Mouse (Mus musculus): Measurements from ENCODE around the gene Popdc2.

Popdc2 gene

DNA sequence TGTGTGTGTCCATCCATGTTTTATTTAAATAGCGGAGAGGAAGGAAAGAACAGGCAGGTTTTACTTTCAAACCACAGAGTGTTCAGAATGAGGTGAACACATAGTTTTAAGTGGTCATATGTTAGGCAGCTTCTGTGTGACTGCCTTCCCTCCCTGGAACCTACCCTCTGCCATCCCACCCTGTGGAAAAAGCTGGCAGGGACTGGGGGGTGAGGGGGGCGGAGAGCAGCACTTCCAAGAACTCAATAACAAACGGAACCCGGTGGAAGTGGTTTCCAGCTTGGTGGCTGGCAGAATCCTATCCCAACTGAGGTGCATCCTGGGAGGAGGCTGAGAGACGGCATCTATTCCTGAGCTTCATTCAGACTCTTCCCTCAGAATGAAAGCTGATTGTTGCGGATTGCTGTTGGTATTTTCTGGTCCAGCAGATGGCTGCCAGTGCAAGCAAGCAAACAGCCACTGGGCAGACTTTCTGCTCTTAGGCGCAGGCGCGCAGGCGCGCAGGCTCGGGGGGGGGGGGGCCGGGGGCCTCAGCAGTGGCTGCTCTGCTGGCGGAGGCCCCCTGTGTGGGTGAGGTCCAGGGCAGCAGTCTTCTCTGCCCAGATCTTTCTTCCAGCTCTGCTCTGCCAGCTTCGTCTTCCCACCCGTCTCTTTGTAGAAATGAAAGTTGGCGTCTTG, 14.3 kb downstream of the Popdc2 start:
- DNase-seq (ENCODE audit: low spot score), result no peak

DNA sequence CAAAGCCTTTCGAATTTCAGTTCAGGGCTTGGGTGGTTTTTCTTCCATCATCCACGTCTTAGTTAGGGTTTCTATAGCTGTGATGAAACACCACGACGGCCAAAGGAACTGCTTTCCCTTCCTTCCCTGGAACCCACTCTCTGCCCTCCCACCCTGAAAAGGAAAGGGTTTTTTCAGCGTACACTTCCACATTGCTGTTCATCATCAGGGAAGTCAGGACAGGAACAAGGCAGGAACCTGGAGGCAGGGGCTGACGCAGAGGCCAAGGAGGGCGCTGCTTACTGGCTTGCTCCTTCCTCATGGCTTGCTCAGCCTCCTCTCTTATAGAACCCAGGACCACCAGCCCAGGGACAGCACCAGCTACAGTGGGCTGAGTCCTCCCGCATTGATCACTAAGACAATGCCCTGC, 14.8 kb downstream of the Popdc2 start:
- no peak for DNase-seq (ENCODE audit: low spot score)

DNA sequence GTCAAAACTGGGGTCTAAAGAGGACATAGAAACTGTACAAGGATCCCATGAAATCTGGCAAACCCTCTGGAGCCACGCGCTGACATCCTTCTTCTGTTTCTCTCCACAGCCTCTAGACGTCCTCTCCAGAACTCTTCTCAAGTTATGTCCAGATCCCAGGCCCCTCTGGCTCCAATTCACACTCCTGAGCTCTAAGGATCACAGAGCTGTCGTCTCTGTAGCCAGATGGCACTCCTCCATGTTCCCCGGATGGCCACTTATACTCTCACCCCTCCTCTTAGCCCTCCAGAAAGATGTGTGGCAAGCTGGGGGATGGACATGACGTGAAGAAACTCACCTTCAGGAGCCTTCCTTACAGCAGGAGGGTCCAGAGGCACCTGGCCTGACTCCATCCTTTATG, 15.5 kb downstream of the Popdc2 start:
- no peak for DNase-seq (ENCODE audit: low spot score)

DNA sequence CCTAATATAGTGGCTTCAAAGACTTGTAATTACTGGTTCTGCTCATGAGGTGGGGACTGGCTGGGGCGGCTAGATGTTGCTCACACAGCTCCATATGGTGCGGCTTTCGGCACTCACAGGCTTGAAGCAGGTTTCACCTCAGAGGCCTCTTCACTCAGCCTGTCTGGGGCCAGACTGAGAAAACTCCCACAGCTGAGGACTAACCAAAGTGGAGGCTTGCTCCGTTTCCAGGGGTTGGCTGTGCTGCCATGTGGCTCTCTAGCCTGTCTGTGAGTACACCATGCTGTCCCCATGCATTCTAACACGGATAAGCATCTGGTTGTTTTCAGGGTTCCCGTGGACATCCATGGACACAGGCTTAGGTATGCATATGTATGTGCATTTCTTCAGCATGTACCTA, 16.6 kb downstream of the Popdc2 start:
- DNase-seq (ENCODE audit: low spot score), result no peak

DNA sequence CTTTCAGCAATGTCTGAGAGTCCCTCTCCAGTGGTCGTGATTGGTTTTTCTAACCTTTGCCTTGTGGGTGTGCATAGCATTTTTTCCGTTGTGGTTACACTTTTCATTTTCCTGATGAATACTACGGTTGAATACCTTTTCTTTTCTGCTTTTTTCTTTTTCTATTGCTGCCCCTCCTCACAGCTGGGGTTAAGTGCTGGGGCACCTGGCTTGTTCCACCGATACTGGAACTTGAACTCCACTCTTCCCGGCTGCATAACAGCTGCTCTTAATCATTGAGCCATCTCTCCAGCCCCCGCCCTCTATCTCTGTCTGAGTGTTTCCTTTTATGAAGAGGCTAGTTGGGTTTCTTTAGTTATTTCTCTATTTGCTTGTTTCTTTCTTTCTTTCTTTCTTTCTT, 17.1 kb downstream of the Popdc2 start:
- DNase-seq (ENCODE audit: low spot score), result no peak

DNA sequence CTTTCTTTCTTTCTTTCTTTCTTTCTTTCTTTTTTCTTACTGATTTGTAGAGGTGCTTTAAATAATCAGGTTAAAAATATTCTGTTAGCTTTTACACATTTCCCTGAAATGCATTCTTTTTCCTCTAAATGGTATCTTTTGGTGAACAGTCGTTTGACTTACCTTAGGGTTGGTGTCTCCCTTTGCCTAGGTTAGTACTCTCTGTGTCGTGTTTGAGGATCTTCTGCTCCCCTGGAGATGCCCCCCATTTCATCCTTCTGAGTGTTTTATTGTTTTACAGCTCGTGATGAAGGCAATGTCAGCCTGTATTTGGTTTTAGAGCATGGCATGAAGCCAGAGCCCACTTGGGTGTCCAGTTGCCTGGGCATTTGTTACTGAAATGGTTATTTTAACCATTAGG, 17.5 kb downstream of the Popdc2 start:
- no peak for DNase-seq (ENCODE audit: low spot score)

DNA sequence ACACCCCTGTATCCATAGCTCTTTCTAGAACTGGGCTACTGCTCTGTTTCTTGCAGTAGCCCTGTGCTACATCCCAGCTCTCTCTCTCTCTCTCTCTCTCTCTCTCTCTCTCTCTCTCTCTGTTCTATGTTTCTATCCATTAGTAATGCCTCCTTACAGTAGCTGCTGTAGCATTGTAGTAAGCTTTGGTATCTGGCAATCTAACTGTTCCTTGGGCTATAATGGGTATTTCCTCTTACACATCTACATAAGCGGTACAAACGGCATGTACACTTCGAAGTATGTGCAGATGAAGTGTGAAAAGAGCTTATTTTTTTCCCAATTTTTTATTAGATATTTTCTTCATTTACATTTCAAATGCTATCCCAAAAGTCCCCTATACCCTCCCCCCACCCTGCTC, 17.9 kb downstream of the Popdc2 start:
- DNase-seq (ENCODE audit: low spot score), result no peak

DNA sequence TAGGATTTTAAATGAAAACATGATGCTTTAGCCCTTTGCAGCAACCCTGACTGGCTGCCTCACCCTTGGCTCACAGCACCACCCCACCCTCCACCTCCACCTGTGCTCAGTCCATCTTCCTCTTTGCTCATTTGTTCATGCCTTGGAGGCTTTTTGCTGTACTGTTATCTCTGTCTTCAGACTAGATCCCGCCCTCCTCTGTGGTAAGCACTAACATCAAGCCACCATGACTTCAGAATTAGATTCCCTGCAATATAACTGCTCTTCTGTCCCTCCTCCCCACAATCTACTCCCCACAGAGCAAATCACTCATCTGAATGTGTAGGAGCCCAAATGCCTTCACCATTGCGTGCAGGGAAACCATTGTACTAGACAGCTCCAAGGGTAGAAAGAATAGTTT, 21.7 kb downstream of the Popdc2 start:
- DNase-seq (ENCODE audit: low spot score), result no peak

DNA sequence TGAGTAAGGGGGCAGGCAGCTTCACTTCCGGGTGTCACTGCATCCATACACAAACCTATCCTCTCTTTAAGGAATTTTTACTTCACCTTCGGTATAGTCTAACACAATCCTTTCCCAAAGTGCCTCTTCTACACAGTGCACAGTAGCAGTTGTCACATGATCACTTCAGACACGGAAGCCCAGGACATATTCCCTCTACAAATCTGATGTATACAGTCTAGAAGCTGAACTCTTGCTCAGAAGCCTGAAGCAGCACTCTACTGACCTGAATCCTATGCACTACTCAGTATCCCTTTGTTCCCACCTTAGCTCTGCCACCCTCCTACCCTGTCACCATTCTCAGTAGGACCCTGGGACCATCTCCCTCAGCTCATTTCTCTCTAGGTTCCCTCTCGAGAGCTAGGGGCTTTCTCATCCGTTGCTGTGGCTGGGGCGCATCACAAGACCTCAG, 23.2 kb downstream of the Popdc2 start:
- DNase-seq (ENCODE audit: low spot score), result no peak

DNA sequence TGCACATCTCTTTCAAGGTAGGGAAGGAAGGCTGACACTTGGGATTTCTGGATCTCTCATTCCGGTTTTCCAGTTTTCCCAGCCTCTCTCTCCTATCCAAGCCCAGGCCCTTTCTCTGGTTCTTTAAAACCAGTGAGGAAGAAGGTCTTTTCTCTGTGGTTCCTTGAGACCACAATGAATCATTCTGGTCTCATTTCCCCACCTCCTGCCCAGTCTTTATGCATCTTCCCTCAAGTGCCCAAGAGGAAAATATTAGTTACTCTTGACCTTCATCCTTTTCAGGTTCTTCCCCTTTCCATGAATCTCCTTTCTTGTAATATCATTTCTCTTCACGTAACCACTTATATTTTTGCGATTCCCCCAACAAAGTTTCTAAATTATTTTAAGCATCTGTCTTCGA, 23.7 kb downstream of the Popdc2 start:
- no peak for DNase-seq (ENCODE audit: low spot score)

DNA sequence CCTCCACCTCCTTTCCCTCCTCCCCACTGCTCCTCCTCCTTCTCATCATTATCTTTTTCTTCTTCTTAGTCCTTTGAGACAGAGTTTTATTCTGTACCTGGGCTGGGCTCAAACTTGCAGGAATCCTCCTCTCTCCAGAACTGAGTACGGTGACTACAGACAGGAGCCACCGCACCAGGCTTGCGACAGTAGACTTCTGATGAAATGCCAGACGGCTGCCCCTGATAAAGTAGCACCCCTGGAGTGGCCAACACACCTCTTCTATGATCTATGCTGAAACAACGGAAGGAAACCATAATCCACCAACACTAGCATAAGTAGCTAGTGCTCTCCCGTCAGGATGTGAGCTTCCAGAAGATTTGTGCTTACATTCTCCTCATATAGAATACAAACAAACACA, 25.4 kb downstream of the Popdc2 start:
- no peak for DNase-seq (ENCODE audit: low spot score)

DNA sequence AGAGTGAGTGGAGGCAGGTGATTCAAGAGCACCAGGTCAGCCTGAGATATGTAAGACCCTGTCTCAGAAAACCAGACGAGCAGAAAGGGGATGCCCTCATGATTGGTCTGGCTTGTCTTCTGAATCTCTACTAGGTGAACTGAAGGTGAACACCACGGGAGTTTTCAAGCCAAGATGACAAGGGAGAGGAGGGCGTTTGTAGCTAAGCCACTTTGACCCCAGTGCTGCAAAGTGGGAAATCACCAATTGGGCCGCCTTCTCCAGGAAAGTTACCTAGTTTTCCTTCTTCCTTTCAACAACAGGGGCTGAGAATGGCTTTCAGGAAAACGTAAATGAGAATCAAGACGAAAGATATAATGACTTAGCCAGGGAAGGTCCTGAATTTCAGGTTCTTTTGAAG, 26.7 kb downstream of the Popdc2 start:
- DNase-seq (ENCODE audit: low spot score), result no peak

DNA sequence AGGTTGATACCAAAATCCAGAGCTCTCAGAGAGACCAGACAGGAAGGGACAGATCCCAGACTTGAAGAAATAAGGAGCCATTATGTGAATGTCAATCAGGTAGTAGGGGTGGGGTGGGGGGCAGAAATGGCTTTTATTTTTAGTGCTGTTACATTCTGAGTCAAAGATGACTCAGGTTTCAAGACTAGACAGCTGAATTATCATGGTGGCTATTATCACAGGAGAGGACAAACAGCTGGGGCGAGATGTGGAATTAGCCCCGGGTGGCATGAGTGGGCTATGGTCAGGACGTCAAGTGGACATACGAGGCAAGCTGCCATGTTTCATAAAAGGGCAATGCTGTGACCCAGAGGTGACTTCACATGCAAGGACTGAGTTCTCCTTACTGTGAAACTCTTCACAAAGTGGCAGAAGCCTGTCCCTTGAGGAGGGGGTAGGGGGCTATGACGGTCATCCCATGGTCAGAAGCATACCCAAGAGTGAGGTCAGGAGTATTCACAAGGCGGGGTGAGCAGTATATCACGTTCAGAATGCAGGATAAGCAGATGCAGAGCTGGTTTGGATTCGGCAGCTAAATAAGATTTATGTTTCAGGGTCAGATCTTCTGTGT, 27.4 kb downstream of the Popdc2 start:
- no peak for DNase-seq (ENCODE audit: low spot score)

DNA sequence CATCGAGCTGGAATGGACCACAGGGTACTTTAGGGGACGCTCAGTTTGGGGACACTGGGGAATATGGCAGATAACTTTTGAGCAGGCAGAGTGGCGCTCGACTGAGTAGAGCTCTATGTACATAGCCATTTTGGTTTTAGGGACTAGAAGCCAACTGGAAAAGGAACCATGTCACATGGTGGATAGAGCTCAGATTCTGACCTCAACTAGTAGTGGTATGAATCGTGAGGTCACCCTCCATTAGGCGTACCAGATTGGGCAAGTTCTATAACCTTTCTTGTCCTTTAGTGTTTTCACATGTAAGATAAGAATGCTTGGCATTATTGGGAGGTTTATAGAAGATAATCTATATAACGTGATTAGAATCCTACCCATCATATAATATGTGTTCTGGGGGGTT, 28.3 kb downstream of the Popdc2 start:
- DNase-seq (ENCODE audit: low spot score), result no peak

DNA sequence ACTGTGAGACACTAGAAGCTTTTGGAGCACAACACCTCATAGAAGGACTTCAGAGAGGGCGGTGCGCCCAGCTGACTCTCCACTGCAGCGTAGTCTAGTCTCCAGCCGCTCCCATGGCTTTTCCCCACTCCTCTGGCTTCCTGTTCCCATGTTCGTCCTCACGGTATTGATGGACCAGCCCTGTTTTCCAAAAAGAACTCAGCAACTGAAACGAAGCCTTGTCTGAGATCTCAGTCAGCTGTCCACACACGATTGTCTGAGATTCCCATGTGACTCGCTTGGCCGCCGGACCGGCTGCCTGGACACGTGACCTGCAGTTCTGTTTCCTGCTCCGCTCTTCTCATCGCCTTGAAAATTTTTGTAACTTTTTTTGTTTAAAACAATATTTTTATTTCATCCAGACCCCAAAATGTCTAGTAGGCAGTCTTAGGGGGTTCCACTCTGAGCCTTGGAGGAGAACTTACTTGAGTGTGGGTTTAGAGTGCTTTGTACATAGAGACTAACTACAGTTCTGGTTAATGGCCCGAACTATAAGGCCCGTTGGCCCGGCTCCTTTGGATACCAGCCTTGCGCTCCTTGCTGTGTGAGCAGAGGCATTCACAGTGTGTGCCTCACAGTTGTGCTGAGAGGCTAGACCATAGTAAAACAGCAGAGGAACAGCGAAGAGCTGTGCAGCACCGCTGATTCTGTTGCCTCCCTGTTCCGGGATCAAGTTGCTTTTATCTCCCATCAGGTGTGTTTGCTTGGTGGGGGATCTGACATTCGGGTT, 30.3 kb downstream of the Popdc2 start:
- no peak for DNase-seq (ENCODE audit: low spot score)

DNA sequence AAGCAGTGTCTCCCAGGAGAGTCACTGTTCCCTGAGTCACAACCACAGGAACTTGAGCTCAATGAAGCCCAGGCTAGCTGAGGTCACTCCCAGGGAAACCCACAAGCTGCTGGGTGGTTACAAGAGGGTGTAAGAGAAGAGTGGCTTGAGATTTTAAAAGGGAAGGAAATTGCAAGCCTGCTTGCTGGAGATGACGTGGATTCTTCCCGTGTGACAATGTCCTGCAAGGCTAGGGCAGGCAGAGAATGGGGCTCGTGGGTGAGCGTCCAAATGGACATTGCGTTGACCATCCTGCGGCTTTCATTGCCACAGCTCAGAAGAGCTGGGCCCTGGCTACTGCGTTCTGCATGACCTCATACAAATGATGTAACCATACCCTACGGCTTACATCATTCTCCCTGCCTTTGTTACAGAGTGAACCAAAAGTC, 32.2 kb downstream of the Popdc2 start:
- DNase-seq (ENCODE audit: low spot score), result no peak

DNA sequence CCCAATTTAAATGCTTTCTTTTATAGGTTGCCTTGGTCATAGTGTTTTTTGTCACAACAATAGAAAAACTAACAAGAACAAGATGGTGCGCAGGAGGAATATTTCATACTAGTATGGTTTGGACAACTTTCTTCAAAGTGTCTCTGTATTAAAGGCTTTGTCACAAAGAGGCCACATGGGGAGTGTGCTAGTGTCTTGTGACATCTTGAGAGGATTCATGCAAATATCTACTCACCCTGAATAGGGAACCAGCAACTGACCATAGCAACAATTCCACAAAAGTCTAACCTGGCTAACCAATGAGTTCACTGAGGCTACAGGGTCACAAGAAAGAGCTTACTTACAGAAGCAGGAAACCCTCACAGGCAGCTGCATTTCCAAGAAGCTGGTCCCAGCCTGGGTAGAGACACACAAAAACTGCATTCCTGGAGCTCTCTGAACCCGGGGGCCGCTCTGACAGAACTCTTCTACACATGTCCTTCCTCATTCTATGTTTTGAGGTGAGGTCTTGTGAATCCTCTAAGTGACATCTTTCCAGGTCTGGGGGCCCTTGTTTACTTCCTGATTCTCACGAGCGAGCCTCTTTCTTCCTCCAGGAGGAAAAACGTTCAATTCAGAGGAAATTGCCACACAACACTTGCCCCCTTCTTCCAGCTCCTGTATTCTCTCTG, 33.2 kb downstream of the Popdc2 start:
- no peak for DNase-seq (ENCODE audit: low spot score)

DNA sequence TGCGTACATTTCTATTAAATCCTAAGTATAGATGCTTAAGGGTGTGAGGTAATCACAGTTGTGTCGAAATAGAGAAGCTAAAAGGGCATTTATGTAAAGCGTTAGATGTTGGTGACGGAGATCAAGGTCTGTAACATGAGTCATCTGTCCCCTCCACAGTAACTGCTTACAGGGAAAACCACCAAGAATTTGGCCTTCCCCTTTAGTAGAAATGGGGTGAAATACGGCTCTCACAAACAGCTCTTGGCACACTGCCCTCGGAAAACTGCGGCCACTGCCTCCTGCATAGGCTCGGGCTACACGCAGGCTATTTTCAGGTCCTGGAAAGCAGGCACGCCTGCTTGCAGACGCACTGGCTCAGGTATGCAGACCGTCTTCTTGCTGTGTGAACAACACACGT, 34.1 kb downstream of the Popdc2 start:
- DNase-seq (ENCODE audit: low spot score), result peak; percentile 34

DNA sequence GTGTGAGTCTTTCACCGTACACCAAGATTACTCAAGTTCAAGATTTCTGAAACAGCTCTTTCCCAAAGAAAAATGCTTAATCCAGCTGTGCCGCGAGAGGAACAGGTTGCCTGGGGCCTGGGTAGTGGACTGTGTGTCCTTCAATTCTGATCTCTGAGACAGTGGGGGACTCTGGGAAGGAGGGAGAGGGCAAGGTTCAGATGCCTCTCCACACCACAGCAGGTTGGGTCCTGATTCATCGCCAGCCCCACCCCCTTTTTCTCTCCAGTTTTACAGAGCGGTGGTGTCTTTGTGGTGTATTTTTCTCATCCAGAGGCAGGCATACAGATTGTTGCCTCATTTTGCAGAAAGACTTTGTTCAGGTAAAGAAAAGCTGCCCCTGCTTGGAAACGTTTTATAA, 36.3 kb downstream of the Popdc2 start:
- DNase-seq (ENCODE audit: low spot score), result no peak

DNA sequence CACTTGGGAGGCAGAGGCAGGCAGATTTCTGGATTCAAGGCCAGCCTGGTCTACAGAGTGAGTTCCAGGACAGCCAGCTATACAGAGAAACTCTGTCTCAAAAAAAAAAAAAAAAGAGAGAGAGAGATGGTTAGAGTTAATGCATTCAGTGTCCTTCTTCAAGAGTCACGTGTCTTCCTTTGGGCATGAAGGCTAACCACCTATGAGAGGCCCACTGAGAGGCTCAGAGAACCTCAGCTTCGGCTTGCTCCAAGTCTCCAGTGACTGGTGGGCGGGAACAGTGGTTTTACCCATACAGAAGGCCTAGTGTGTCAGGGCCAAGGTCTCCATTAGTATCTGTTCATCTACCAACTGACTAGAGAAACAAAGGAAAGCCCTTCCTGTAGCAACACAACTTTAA, 37.1 kb downstream of the Popdc2 start:
- no peak for DNase-seq (ENCODE audit: low spot score)

DNA sequence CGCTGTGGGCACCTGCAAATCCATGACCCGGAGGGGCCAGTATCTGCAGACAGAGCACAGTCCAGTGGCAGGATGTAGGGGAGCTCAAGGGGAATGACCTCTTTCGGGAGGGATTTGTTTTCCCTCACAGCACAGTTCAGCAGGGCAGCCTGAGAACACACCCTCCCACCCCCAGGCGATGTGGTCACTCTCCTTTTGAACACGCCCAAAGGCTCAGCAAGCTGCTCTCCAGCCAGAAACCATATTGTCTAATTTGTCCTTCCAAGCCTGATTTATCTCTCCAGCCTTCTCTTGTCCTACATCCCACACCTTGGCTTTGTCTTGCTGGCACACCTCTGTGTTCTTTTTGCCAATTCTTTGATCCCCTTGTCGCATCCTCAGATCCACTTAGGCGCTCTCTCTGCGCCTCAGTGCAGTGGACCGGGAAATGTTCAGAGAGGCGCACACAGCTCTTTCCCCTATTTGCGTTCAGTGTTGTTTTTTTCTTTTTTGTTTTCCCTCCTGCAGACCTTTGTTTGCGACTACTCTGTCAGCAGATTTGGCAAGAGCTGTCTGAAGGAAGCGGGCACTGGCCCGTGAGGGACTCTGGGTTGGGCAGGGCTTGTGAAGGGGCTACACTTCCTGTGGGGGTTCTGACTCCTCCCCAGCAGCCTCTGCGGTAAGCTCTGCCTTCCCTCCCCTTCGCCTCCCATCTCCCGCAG, 37.7 kb downstream of the Popdc2 start:
- peak; percentile 37 for DNase-seq (ENCODE audit: low spot score)

DNA sequence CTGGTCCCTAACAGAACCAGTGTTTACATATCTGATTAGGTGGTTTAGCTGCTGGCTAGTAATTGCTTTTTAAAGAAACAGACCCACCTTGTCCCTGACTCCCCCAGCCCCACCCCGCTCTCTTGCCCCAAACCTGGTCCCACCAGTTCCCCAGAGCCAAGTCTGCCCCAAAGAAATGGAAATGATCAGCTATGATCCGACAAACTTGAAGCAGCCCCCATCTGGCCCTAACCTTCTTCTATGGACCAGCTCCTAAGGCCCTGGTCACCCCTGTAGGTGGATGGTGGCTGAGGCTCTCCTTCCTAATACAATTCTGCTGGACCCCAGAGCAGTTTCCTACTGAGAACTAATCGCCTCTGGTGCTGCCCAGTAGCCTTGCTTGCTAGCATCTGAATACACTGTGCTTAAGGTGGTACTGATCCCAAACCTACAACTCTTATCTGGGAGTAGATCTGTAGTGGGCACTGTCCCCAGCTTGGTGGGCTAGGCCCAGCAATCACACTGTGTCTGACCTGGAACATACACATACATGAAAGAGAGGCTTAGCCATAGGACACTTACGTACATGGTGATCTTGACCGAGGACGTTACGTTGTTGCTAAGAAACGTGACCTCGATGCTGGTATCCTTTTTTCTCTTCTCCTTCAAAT, 38.4 kb downstream of the Popdc2 start:
- DNase-seq (ENCODE audit: low spot score), result no peak

Data from testis, postnatal 14 days (tissue).